Mouse (Mus musculus) ES-Bruce4 (cell line): ENCODE measurements around the gene Rab27a.

ENCODE experiments used
- CTCF ChIP-seq: IDR thresholded peaks from one replicate; pipeline ENCODE4 v1.8.1; 2011; ENCODE audit warnings: low read depth, low read length
- EP300 ChIP-seq: IDR thresholded peaks from 2 replicates; pipeline ENCODE4 v1.6.1; 2011; ENCODE audit warnings: low read depth, low read length; ENCODE audit not compliant: insufficient read depth
- POLR2A ChIP-seq: IDR thresholded peaks from one replicate; pipeline ENCODE4 v1.8.1; 2011; ENCODE audit warnings: low read length; ENCODE audit not compliant: insufficient read depth

DNA sequence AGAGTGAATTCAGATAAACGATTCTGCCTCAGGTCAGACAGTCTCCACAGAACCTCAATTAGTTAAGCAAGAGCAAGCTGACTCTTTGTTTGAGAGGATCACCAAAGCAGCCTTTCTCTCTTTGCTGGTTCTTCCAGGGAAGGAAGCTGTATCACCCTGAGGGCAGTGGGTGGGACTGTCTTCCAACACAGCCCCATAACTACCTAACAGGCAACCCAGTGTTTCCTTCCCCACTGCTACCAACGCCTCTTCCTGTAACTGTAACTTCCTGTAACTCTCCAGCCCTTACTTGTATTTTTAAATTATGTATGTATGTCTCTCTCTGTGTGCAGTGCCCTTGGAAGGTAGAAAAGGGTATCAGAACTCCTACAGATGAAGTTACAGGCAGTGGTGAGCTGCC, 82.8 kb downstream of the Rab27a start:
- TF ChIP-seq POLR2A (no peak), CTCF (no peak), EP300 (no peak)
